Mouse (Mus musculus) midbrain, embryonic 10.5 days (tissue): ENCODE data around the gene Spta1. TPM values are rescaled to one million over a fixed set of nuclear protein-coding genes. Genes with fewer than 3 reads are reported as not detected.
A peak's percentile ranks its signal among the peaks of the same experiment; 100 is the strongest.

Experiments used
- DNase-seq: peaks from one replicate; pipeline ENCODE4 v3.0.0-alpha.2; 2017; ENCODE audit warnings: low spot score
- H3K27ac ChIP-seq: fragments of 300-500 bp; sonication (generic); replicated peaks from 2 replicates; pipeline ENCODE4 v1.5.1; 2016; ENCODE audit warnings: mild to moderate bottlenecking
- H3K27me3 ChIP-seq: fragments of 300-500 bp; sonication (generic); 2 replicates; pipeline ENCODE4 v1.6.1; 2016; ENCODE audit warnings: low read depth, mild to moderate bottlenecking; ENCODE audit not compliant: poor library complexity, severe bottlenecking
- H3K36me3 ChIP-seq: fragments of 300-500 bp; sonication (generic); 2 replicates; pipeline ENCODE4 v1.6.1; 2016; ENCODE audit warnings: mild to moderate bottlenecking, moderate library complexity
- H3K4me1 ChIP-seq: fragments of 300-500 bp; sonication (generic); 2 replicates; pipeline ENCODE4 v1.6.1; 2016
- H3K4me3 ChIP-seq: fragments of 300-500 bp; sonication (generic); 2 replicates; pipeline ENCODE4 v1.5.1; 2016; ENCODE audit warnings: mild to moderate bottlenecking, moderate library complexity
- H3K9me3 ChIP-seq: fragments of 300-500 bp; sonication (generic); replicated peaks from 2 replicates; pipeline ENCODE4 v1.6.1; 2016; ENCODE audit warnings: mild to moderate bottlenecking
- WGBS: fragments of 180-500 bp; shearing (Covaris S2); methylation state at CpG from one replicate; pipeline ENCODE4 v1.1.7; 2016; 5-methylcytosine and 5-hydroxymethylcytosine counted together
- polyA plus RNA-seq: library from polyadenylated mRNA; unstranded; fragments of >200 nt; fragmentation: Nextera tagmentation; extraction: Ambion mirVana; gene quantifications from 2 replicates; pipeline ENCODE4 v1.2.1, GENCODE M21; 2016

Gene Spta1
- 1.4 TPM in 2 replicates for polyA plus RNA-seq

DNA sequence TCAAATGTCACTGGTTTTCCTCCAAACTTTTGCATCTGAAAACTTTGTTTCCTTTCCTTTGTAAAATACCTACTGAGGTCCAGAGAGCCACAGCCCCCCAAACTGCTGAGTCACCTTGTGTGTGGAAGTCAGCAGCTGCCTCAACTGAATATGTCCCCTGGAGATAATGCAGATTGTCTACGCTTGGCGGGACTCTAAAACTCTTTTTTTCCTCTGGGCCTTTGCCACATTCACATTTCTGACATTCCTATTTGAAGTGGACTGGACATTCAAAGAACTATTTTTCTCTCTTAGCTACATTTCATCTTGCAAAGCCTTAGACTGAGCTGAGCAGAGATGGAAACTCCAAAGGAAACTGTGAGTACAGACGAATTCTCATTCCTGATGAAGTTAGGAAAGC lies at the start of gene Spta1:
TSS of gene Spta1 (plus strand) at position 172 of the 400 bp plus-strand sequence.
- Histone ChIP-seq H3K27me3 (no peaks in the 10 kb centered on the region), H3K9me3 (no peaks in the 10 kb centered on the region), H3K36me3 (no peaks in the 10 kb centered on the region), H3K4me1 (no peaks in the 10 kb centered on the region; the same call in 1 of the 2 replicates), H3K27ac (peak within 1 kb of the TSS; percentile 38; the same call in 1 of the 2 replicates), H3K4me3 (no peak within 1 kb of the TSS)
- WGBS, result 27% methylated on average over 3 of the region's 3 CpGs
- DNase-seq, result peak; percentile 16

DNA sequence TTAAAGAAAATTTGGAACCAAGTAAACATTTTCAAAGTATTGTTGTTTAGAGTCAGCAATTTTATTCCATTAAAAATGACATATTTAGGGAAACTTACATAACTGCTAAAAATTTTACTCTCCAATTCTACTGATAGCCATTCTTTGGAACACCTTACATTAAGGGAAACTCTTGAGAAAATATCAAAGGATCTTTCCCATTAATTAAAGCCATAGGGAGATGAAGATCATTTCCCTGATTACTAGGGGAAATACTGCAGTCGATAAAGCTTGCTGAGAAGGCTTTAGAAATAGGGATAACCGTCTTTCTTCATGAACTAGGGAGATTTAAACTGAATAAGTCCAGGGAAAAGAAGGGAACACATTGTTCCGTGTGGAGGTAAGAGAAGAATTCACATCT lies 41.4 kb upstream of the Spta1 start, which contains the start of gene Olfr424:
TSS of gene Olfr424 (plus strand) at position 301 of the 400 bp plus-strand sequence.
- H3K9me3 ChIP-seq, result no peaks in the 10 kb centered on the region

DNA sequence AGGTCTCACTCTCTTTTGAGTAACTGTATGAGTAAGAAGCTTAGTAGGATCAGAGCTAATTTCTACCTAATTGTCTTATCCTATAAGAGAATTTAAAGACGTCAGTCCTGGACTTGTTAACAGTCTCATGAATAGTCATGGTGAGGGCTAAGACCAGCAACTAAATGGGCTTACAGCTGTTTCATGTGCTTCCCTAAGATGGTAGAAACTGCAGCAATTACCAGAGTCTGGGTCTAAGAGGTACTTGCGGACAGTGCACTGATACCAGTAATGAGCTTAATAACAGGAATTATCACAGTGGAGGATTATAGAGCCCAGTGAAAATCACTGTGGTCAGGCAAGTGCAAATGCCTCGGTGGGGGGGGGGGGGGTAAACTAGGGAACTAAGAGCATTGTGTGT lies 40.6 kb upstream of the Spta1 start:
- H3K9me3 ChIP-seq, result no peaks in the 10 kb centered on the region
- DNase-seq, result no peak
- no peaks in the 10 kb centered on the region for H3K4me1 ChIP-seq
- H3K27ac ChIP-seq, result no peak overlapping the region
- no peaks in the 10 kb centered on the region for H3K27me3 ChIP-seq
- H3K36me3 ChIP-seq, result no peaks in the 10 kb centered on the region
- no peak overlapping the region for H3K4me3 ChIP-seq
- WGBS, result 56% methylated on average over 3 of the region's 3 CpGs

More for the DNA sequence above, 41.4 kb upstream of the Spta1 start, which contains the start of gene Olfr424:
- DNase-seq, result no peak
- Histone ChIP-seq H3K27me3 (no peaks in the 10 kb centered on the region), H3K4me1 (no peaks in the 10 kb centered on the region), H3K27ac (no peak within 1 kb of the TSS), H3K36me3 (no peaks in the 10 kb centered on the region), H3K4me3 (no peak within 1 kb of the TSS)
- WGBS, result 74% methylated on average over 3 of the region's 3 CpGs

DNA sequence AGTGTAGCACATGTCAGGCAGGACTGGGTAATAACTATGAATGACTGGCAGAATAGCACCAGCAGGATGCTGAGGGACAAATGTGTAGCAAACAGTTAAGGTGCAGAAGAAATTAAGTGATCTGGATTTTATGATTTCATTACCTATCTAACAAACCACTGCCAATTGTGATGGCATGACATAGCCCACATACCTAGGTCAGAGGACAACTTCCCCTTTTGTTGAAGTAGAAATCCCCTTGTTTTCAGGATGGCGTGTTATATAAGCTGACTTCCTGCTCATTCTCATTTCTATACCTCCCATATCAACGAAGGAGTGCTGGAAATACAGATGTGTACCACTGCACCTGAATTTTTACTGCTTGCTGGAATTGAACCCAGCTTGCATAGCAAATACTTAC lies 31.2 kb upstream of the Spta1 start:
- H3K9me3 ChIP-seq, result no peaks in the 10 kb centered on the region
- WGBS, result 73% methylated on average over 2 of the region's 2 CpGs
- no peak overlapping the region for H3K27ac ChIP-seq
- DNase-seq, result no peak
- H3K4me1 ChIP-seq, result no peaks in the 10 kb centered on the region
- no peaks in the 10 kb centered on the region for H3K27me3 ChIP-seq
- H3K4me3 ChIP-seq, result no peak overlapping the region
- no peaks in the 10 kb centered on the region for H3K36me3 ChIP-seq

DNA sequence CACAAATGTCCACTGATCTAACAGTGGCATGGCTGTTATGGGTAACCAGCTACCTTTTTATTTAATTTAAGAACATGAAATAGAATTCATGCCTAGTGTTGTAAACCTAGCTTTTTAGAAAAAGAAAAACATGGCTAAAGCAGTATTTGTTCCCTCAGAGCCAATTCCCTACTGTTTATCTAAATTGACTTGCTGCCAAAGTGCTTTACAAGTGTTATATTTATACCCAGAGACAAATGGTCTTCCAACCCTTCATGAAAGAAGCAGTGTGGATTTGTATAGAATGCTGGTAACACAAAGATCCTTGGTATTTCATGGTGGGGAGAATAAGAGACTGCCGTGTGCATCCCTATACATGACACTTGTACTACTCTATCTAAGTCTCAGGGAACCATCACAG lies 25.9 kb upstream of the Spta1 start:
- H3K4me3 ChIP-seq, result no peak overlapping the region
- H3K4me1 ChIP-seq, result no peaks in the 10 kb centered on the region
- WGBS, result 98% methylated on average over 1 of the region's 1 CpGs
- no peaks in the 10 kb centered on the region for H3K36me3 ChIP-seq
- no peaks in the 10 kb centered on the region for H3K27me3 ChIP-seq
- H3K9me3 ChIP-seq, result no peaks in the 10 kb centered on the region
- no peak for DNase-seq
- no peak overlapping the region for H3K27ac ChIP-seq

DNA sequence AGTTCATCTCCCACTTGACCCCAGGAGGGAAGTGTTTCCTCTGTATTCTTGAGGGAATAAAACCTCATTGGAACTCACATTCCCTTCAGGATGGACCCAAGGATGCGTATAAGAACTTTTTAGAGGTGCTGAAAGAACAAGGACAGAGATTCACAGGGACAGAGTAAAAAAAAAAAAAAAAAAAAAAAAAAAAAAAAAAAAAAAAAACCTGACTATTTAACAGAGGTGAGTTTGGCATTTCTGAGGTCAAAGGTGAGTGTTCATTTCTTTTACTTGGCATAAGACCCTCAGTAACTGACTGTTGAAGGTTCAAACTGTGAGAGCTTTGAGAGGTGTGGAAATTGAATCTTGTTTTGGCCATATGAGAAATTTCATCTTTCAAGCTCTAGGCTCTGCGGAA lies 23.3 kb upstream of the Spta1 start:
- DNase-seq, result no peak
- no peak overlapping the region for H3K4me3 ChIP-seq

DNA sequence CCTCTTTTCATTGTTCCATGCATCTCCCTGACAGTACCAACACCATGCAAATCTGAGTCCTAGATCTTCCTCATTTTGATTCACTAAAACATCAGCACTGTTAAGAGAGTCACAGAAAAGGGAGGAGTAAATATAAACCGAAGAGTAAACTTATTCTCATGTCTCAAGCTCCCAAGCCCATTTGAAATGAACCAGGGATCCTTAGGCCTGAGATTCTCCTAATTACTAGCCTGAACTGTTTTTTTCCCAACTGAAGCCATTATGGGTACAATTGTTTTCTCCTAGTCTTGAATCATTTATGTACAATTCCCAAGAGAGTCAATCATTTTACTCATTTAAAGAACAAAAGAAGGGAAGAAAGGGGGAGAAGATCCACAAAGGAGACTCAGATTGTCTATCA lies 17.2 kb upstream of the Spta1 start, which contains the start of gene Olfr420:
TSS of gene Olfr420 (plus strand) at position 301 of the 400 bp plus-strand sequence.
- Histone ChIP-seq H3K27me3 (no peaks in the 10 kb centered on the region), H3K36me3 (no peaks in the 10 kb centered on the region), H3K4me3 (no peak within 1 kb of the TSS), H3K9me3 (no peaks in the 10 kb centered on the region), H3K4me1 (no peaks in the 10 kb centered on the region), H3K27ac (no peak within 1 kb of the TSS)
- 94% methylated on average over 1 of the region's 1 CpGs for WGBS
- DNase-seq, result no peak

More for the DNA sequence above, 23.3 kb upstream of the Spta1 start:
- Histone ChIP-seq H3K27me3 (no peaks in the 10 kb centered on the region), H3K27ac (no peak overlapping the region), H3K36me3 (no peaks in the 10 kb centered on the region), H3K4me1 (no peaks in the 10 kb centered on the region), H3K9me3 (no peaks in the 10 kb centered on the region)
- 80% methylated on average over 2 of the region's 2 CpGs for WGBS

DNA sequence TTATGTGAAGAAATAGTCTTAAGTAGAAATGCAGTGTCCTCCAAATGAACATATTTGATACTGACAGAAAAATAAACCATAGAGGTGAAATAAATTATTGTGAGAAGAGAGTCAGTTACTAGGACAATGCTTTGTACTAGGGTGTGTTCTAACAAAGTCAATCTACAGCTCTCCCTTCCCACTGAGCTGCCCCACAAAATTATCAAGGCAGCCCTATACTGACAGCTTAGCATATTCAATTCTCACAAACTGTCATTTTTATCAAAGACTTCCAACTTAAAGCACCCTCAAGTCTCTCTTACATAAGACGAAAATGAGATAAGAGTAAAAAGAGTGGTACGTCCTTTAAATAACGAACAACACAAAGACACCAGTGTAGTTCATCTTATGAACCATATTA lies 15.0 kb upstream of the Spta1 start:
- H3K36me3 ChIP-seq, result no peaks in the 10 kb centered on the region
- H3K4me3 ChIP-seq, result no peak overlapping the region
- no peaks in the 10 kb centered on the region for H3K27me3 ChIP-seq
- no peaks in the 10 kb centered on the region for H3K9me3 ChIP-seq
- no peaks in the 10 kb centered on the region for H3K4me1 ChIP-seq
- no peak overlapping the region for H3K27ac ChIP-seq
- 89% methylated on average over 3 of the region's 3 CpGs for WGBS
- DNase-seq, result no peak

DNA sequence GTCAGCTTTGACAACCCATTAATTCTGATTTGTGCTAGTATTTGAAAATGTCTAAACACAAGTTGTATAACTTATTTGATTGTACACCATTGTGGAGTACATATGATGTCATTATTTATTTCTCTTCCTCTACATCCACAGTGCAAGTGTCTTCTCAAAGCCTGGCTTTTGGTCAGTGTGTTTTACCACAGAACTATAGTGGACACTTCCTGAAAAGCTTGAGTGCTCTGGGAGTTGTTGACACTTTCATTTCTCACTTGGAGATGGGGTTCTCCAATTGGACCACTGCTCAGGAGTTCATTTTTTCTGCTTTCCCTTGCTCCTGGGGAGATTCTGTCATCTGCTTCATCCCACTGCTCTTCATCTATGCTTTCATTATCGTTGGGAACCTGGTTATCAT lies 14.1 kb upstream of the Spta1 start:
- Histone ChIP-seq H3K9me3 (no peaks in the 10 kb centered on the region), H3K27ac (no peak overlapping the region), H3K4me3 (no peak overlapping the region), H3K36me3 (no peaks in the 10 kb centered on the region), H3K27me3 (no peaks in the 10 kb centered on the region), H3K4me1 (no peaks in the 10 kb centered on the region)
- DNase-seq, result no peak
- 73% methylated on average over 1 of the region's 1 CpGs for WGBS

DNA sequence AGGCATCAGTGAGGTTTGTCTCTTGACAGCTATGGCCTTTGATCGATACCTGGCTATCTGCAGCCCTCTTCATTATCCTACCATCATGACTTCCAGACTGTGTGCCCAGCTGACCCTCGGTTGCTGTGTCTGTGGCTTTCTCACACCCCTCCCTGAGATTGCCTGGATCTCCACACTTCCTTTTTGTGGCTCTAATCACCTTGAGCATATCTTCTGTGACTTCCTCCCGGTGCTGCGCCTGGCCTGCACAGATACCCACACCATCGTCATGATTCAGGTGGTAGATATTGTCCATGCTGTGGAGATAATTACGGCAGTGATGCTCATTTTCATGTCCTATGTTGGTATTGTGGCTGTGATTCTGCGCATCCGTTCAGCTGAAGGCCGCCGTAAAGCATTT lies 13.5 kb upstream of the Spta1 start:
- no peaks in the 10 kb centered on the region for H3K9me3 ChIP-seq
- WGBS, result 91% methylated on average over 10 of the region's 10 CpGs
- H3K4me3 ChIP-seq, result no peak overlapping the region
- H3K27ac ChIP-seq, result no peak overlapping the region
- DNase-seq, result no peak
- H3K4me1 ChIP-seq, result no peaks in the 10 kb centered on the region
- no peaks in the 10 kb centered on the region for H3K36me3 ChIP-seq
- H3K27me3 ChIP-seq, result no peaks in the 10 kb centered on the region

DNA sequence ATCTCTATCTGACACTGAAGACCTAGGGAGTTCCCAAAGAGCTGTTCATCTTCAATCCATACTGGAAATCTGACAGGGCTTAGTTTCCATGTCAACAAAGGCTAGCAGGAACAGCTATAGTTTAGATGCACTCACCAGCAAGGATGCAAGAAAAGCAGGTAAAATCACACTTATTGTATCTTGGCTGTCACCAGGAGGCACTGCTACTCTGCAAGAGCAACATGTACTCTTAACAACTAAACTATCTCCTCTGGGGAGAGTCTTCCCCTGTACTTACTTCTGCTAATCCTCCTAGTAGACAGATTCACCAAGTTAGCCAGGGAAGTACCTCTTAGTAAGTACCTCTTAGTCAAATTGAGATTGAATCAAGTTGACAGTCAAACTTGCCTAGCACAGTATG lies 3.6 kb upstream of the Spta1 start:
- Histone ChIP-seq H3K27me3 (no peaks in the 10 kb centered on the region), H3K4me3 (no peak overlapping the region), H3K4me1 (no peaks in the 10 kb centered on the region; the same call in 1 of the 2 replicates), H3K36me3 (no peaks in the 10 kb centered on the region), H3K27ac (no peak overlapping the region), H3K9me3 (no peaks in the 10 kb centered on the region)
- no peak for DNase-seq

DNA sequence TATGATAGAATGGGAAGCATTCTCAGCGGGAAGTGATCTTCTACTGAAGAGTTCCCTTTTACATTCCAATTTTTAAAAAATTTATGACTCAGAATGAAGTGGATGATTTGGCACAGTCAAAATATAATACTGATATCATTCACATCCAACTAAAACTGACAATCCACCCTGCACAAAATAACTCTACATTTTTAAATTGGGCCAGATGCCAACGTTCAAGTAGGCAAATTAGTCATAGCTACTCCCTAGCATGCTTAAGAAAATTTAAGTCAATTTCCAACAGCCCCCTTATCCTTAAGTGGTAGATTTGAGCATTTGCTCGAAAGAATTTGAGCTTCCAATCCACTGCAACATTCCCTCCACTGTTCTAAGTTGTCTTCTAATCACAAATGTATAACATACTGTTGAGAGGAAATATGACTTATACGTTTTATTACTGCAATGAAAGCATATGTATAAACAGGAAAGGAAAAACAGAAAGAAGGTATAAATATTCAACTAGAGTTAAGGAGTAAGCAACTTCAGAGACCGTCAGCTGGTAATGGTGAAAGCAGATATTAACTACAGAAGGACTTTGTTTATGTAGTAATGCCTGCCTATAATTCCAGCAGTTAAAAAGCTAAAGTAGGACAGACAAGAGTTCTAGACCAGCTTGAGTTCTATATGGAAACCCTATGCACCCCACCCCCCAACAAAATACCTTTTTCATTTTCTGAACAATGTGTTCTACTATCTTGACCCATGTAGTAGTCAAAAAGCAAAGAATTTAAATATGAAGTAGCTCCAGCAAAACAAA lies 1.7 kb upstream of the Spta1 start:
- no peak overlapping the region for H3K4me3 ChIP-seq
- DNase-seq, result no peak
- 89% methylated on average over 5 of the region's 5 CpGs for WGBS

DNA sequence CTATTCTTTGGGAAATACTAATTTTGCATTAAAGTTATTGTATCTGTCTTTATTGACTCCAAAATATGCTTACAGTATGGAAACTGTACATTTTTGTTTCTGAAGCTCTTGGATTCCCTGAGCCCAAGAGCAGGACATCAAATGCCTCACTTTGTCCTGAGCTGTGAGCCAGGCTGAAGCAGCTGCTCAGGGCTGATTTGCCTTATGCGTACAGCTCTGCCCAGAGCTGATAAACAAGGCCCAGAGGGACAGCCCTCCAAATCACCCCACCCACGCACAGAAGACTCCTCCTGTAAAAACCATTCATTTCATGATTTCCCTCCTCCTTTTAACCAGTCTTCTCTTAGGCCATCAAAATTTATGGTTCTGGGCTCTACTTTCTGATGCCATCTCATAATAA lies 1.0 kb upstream of the Spta1 start:
- Histone ChIP-seq H3K36me3 (no peaks in the 10 kb centered on the region), H3K27me3 (no peaks in the 10 kb centered on the region), H3K4me3 (no peak overlapping the region), H3K4me1 (no peaks in the 10 kb centered on the region; the same call in 1 of the 2 replicates), H3K27ac (no peak overlapping the region), H3K9me3 (no peaks in the 10 kb centered on the region)
- DNase-seq, result no peak
- WGBS, result 66% methylated on average over 2 of the region's 2 CpGs

More for the DNA sequence above, 1.7 kb upstream of the Spta1 start:
- Histone ChIP-seq H3K27ac (no peak overlapping the region), H3K27me3 (no peaks in the 10 kb centered on the region), H3K4me1 (no peaks in the 10 kb centered on the region; the same call in 1 of the 2 replicates), H3K9me3 (no peaks in the 10 kb centered on the region), H3K36me3 (no peaks in the 10 kb centered on the region)
